Mouse (Mus musculus) gastrocnemius, postnatal 4 days (tissue): ENCODE measurements around the gene Umod. TPM values are rescaled to one million over a fixed set of nuclear protein-coding genes. Genes with fewer than 3 reads are reported as not detected.

Source experiments
- DNase-seq, 2 experiments: peaks; one replicate each; pipeline ENCODE4 v3.0.0; 2021 to 2022; ENCODE audit warnings: low spot score in 2 of 2, mixed read lengths in 2 of 2
- total RNA-seq, 2 experiments: library from RNA; stranded (reverse); gene quantifications; 2 replicates each; pipeline ENCODE4 v1.2.3; 2021

The Umod gene
- total RNA-seq, 2 experiments from 2014 or later = not detected

DNA sequence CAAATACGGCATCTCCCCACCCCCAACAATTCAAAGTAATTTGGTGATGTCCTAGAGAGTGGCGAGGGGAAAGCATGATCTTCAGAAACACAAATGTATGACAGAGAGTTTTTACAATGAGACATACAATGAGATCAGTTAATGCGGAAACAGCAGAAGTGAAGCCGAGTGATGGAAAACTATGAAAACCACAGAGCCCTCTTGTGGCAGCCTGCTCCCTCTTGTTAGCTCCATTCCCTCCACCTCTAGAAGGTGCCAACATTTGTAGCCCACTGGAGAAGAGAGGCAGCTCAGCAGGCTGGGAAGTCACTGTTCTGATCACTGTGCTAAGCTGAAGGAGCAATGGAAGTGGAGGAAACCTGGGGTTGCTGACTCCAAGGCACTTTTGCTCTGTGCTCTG, 35.2 kb downstream of the Umod start:
- DNase-seq = no peak

- DNase-seq = no peak
These were observed 37.1 kb downstream of the Umod start for GRCm38 (mm10) chr7:119441938-119442337.

- DNase-seq = no peak
These were observed 51.9 kb downstream of the Umod start for GRCm38 (mm10) chr7:119427180-119427616.

DNA sequence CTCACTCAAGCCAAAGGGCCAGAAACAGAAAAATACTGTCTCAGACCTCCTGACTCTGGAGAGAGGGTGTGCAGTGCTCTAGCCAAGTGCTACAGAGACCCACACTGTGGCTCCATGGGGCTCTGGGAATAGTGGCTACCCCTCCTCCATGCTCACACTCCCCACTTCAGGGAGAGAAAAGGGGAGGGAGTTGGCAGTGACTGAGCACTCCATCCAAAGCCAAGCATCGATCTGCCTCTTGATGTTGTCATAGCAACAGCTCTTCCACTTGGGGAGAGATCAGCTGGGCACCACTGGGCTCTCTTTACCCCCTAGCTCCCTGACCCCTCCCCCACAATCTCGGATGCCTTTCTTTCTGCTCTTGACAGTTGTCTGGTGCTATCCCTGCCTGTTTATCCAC, 58.4 kb downstream of the Umod start:
- DNase-seq = no peak

GRCm38 (mm10) chr7:119418523-119418922, 60.6 kb downstream of the Umod start:
- DNase-seq = no peak

Other genes with a start within 250 kb of the Umod start
- gene Gp2, start 20.0 kb downstream of the Umod start, total RNA-seq = not detected
- under 1 TPM; 0.22 to 0.91 TPM for gene Acsm5, start 40.2 kb upstream of the Umod start, total RNA-seq
- gene Pdilt, start 44.2 kb upstream of the Umod start, total RNA-seq = not detected
- gene Acsm2, start 75.1 kb upstream of the Umod start, total RNA-seq = not detected
- under 1 TPM in 1 of 2 experiments, not detected in 1; 0.26 TPM for gene Acsm1, start 127.7 kb upstream of the Umod start, total RNA-seq
- not detected for gene Acsm4, start 210.7 kb upstream of the Umod start, total RNA-seq
- 10 to 100 TPM; 25.6 to 28.6 TPM for gene Thumpd1, start 241.5 kb upstream of the Umod start, total RNA-seq